Mouse (Mus musculus): ENCODE data around the gene Trpm5.

DNA sequence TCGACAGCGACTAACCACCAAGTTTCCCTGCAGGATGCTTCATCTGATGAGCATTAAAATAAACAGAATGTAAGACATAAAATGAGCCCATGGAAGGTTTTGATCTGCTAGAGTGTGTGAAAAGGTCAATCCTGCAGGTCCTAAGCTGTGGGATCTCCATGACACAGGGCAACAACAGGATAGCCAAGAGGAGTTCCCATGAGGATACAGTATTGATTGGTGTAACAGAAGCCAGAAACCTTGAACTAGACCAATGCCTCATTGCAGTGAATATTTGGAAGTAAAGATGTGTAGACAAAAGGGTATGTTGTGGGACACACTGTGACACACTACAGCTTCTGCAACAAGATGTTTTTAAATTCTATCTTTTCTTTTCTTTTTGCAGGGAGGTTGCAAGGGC, 60.3 kb downstream of the Trpm5 start:
- TF ChIP-seq CTCF (IDR thresholded peaks at IDR 0.05 in 2 of 3, conservative IDR thresholded peaks at IDR 0.05 in 1 of 3; ENCODE audit: control insufficient read depth in 1 of 3, insufficient read depth in 1 of 3, low read depth in 2 of 3, low read length in 3 of 3, poor library complexity in 1 of 3, severe bottlenecking in 1 of 3), result no peak
- no peak for TF ChIP-seq MXI1 (IDR thresholded peaks at IDR 0.05; ENCODE audit: low read depth, low read length)
- no peak for TF ChIP-seq EP300 (IDR thresholded peaks at IDR 0.05; ENCODE audit: low read depth in 1 of 2, low read length in 2 of 2)
- no peak for TF ChIP-seq USF1 (IDR thresholded peaks at IDR 0.05; ENCODE audit: low read depth, low read length)
- TF ChIP-seq NRF1 (IDR thresholded peaks at IDR 0.05; ENCODE audit: insufficient read depth, low read depth, low read length, poor library complexity, severe bottlenecking), result no peak
- TF ChIP-seq ZMIZ1 (IDR thresholded peaks at IDR 0.05; ENCODE audit: low read depth, low read length), result no peak
- TF ChIP-seq CHD2 (IDR thresholded peaks at IDR 0.05; ENCODE audit: low read length), result no peak

Measured in MEL (cell line).